Mouse (Mus musculus): ENCODE results near the gene Cln6.
A peak's percentile ranks its signal among the peaks of the same experiment; 100 is the strongest.

GRCm38 (mm10) chr9:62881871-62882270 is 43.3 kb downstream of the Cln6 start:
- TF ChIP-seq CTCF (IDR thresholded peaks at IDR 0.05) (peak; percentile 55), EP300 (IDR thresholded peaks at IDR 0.05) (no peak)
